Mouse (Mus musculus): ENCODE results near the gene Osgep.
"Not testable (repeated sequence)": the region's sequence is repeated elsewhere in the genome, so short reads cannot be mapped to it uniquely, and the experiment has no call there.

Osgep gene

DNA sequence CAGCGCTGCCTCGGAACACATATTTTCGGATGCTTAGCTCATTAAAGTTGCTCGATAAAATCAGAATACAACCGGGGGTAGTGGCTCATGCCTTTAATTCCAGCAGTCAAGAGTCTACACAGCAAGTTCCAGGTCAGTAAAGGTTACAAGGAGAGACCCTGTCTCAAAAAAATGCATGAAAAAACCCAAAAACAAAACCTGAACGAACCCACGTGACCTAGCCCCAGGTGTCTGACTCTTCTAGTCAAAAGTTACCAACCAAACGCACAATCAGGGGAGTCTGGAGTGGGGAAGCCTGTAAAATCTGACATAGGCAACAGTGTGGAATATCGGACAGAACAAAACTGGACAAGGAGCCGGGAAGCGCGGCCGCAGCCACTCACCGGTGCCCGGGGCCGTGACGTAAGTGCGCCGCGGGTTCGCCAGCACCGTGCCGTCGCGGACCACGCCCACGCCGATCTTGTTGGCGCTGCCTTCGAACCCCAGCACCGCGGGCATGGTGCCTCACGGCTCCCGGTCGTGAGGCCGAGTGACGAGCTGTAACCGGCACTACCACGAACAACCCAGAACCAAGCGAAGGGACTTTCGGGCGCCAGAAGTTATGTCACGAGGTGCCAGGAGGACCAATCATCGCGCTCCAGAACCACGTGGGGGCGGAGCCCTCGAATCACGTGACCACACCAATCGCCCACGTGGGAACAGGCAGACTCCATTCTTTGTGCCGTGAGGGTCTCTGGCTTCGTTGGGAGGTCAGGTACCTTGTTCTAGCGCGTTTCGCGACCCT lies at the start of gene Osgep, which contains the start of gene Apex1:
Gene Osgep, minus strand, starts transcription at position 613 of the 784 bp plus-strand sequence.
Gene Apex1, plus strand, starts transcription at position 688 of the 784 bp plus-strand sequence.
- DNase-seq: peak; percentile 98 to 99

DNA sequence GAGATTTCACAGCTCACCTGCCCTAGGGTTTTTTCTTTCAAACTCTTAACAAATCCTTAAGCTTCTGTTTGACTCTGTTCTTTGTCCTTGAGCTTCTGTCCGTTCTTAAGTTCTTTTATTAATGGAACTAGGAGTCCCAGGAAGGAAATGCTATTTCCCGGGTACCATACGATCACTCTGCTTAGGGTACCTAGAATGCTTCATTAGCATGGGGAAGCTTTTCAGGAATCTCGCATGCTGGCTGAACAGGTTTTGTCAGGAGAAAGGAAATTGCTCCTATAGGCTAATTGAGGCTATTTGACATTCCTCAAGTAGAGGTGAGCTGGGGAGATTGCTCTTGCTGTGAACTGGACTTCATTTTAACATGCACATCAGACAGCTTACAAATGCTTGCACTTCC lies 49.0 kb upstream of the Osgep start:
- no peak for DNase-seq

- DNase-seq: not testable (repeated sequence)
Measured at GRCm38 (mm10) chr14:50973054-50973453, 48.4 kb upstream of the Osgep start.

GRCm38 (mm10) chr14:50970822-50971221 lies 46.1 kb upstream of the Osgep start:
- DNase-seq: no peak

- no peak for DNase-seq
Measured at GRCm38 (mm10) chr14:50969558-50970544, 45.2 kb upstream of the Osgep start.

DNA sequence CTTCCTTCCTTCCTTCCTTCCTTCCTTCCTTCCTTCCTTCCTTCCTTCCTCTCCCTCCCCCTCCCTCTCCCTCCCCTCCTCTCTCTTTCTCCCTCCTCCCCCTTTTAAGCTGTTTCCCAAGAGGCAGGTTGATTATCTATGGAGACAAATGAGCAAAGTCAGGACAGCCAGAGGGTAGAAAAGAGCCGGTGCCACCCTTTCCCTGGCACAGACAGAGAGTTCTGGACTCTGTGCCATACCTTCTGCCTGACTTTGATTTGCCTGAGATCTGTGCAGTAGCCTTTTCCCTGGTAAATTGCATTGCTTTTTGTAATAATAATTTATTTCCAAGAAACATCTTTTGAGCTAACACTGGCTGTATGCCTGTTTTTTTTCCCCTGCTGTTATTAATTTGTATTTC lies 44.3 kb upstream of the Osgep start:
- DNase-seq: no peak

DNA sequence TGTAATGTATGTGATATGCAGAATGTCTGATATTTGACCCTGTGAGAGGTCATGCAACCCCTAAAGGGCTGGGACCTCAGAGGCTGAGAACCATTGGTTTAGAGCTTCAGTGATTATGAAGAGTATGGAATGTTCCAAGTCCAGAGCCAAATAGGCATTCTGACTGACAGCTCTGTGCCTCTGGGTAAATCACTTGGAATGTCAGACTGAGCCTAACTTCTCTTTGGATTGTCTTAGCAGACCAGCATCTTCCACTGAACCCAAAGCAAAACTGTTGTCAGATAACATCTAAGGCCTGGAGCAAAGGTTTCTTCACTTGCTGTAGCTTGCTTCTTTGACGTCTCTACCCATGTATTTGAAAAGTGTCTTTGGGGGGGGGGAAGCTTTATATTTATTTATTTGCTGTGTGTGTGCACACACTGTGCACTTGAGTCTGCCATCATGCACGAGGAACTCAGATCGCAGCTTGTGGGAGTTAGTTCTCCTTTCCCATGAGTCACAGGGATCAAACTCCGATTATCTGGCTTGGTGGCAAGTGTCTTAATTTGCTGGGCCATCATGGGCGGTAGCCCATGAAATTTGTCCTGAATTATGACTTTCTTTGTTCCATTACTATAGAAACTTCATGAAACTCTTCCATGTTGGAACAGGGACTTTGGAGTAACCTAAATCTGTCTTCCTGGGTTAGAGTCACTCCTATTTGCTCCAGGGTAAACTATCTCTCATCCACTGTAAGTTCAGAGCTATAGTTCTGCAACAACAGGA lies 43.7 kb upstream of the Osgep start:
- no peak for DNase-seq

- DNase-seq: not testable (repeated sequence)
Measured at GRCm38 (mm10) chr14:50958289-50958995, 33.7 kb upstream of the Osgep start.

- not testable (repeated sequence) for DNase-seq
Measured at GRCm38 (mm10) chr14:50957146-50957545, 32.5 kb upstream of the Osgep start.

GRCm38 (mm10) chr14:50956724-50957123 lies 32.0 kb upstream of the Osgep start:
- DNase-seq: not testable (repeated sequence)

DNA sequence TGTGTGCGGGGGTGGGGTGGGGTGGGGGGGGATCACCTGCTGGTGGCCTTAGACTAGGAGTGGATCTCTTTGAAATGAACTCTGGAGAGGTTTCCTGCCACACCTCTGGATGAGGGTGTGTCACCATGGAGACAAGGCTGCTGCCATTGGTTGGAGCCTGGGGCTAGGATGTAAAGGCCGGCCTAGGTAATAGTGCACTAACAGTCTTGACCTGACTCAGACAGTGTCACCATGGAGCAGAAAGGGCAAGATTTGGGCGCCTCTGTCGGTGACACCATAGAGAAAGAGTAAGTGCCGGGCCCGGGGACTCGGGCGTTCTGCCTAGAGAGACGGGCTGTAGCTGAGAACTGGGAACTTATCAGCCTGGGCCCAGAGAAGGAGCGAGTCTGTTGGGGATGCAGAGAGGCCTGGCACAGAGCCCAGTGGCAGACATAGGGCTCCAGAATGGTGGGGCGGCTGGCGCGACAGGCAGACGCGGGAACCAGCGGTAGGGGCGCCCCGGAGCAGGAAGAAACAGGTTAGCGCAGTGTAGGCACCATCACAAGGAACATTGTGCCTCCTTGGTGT lies 31.3 kb upstream of the Osgep start, which contains the start of gene Pnp2:
Gene Pnp2, plus strand, starts transcription at position 51 of the 567 bp plus-strand sequence.
- DNase-seq: peak; percentile 72 to 82

DNA sequence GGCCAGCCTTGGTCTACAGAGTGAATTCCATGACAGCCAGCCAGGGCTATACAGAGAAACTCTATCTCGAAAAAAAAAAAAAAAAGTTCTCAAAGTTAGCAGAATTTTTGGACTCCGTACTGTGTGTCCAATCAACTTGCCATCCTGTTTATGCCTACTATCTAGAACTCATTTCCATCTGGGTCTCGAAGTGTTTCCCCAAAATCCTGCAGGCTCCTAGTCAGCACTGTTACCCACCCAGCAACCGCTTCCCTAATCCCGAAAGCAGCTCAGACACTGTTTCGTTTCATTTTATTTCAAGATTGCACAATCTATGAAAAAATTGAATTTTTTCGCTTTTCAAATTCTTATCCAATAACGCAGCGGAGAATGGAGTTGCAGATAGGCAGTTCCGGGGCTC lies 30.8 kb upstream of the Osgep start:
- DNase-seq: no peak

- not testable (repeated sequence) for DNase-seq
Measured at GRCm38 (mm10) chr14:50945526-50945925, 20.8 kb upstream of the Osgep start.

- not testable (repeated sequence) for DNase-seq
Measured at GRCm38 (mm10) chr14:50945081-50945480, 20.4 kb upstream of the Osgep start.

- DNase-seq: not testable (repeated sequence)
Measured at GRCm38 (mm10) chr14:50944668-50945033, 20.0 kb upstream of the Osgep start.

DNA sequence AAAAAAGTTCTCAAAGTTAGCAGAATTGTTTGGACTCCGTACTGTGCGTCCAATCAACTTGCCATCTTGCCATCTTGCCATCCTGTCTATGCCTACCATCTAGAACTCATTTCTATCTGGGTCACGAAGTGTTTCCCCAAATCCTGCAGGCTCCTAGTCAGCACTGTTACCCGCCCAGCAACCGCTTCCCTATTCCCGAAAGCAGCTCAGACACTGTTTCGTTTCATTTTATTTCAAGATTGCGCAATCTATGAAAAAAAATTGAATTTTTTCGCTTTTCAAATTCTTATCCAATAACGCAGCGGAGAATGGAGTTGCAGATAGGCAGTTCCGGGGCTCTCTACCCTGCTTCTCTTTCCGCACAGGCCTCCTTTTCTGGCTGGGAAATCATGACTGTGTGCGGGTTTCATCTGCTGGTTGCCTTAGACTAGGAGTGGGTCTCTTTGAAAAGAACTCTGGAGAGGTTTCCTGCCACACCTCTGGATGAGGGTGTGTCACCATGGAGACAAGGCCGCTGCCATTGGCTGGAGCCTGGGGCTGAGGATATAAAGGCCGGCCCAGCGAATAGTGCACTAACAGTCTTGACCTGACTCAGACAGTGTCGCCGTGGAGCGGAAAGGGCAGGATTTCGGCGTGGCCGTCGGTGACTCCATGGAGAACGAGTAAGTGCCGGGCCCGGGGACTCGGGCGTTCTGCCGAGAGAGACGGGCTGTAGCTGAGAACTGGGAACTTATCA lies 19.4 kb upstream of the Osgep start, which contains the start of gene Gm49342:
Gene Gm49342, plus strand, starts transcription at position 586 of the 736 bp plus-strand sequence.
- DNase-seq: peak; percentile 93 to 97

- no peak for DNase-seq
Measured at GRCm38 (mm10) chr14:50938940-50939339, 14.2 kb upstream of the Osgep start.

DNA sequence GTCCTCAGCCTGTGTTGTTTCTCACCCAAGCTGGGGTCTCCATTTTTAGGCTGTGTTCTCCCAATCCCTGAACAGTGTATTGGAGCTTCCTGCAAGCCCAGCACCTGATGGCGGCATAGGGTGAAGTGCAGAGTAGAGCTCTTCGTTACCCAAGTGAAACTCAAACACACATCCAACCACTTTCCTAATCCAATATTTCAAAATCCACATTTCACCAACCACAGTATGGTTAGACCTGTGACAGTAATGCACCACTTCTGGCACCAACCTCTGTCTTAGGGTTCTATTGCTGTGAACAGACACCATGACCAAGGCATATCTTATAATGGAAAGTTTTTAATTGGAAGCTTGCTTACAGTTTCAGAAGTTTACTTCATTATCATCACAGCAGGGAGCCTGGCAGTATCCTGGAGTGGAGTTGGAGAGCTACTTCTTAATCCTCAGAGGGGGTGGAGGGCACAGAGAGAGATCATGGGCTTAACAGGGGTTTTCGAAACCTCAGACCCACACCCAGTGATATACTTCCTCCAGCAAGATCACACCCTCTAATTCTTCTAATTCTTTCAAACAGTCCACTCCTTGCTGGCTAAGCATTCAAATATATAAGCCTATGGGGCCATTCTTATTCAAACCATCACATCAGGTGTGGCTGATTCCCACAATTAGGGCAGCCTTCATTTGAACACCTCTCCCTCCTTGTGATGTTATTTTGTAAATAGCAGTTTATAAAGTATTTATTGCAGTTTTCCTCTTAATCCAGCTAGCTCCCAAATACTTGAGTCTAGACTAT lies 13.6 kb upstream of the Osgep start:
- DNase-seq: no peak

DNA sequence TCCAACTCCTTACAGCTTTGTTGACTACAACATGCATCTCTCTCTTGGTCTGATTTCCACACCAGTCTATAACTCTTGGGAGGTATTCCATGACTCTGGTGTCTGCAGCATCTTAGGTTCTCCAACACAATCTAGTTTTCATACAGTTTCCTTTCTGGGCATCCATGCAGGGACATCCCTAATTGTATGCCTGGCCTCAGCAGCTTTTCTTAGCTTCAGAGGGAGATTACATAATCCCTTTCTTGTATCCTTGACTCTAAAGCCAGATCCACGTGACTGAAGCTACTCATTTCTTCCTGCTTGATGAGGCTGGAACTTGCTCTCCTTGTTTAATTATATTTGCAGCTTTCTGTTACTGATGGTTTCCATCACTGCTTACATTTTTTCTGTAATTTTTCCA lies 12.0 kb upstream of the Osgep start:
- no peak for DNase-seq

DNA sequence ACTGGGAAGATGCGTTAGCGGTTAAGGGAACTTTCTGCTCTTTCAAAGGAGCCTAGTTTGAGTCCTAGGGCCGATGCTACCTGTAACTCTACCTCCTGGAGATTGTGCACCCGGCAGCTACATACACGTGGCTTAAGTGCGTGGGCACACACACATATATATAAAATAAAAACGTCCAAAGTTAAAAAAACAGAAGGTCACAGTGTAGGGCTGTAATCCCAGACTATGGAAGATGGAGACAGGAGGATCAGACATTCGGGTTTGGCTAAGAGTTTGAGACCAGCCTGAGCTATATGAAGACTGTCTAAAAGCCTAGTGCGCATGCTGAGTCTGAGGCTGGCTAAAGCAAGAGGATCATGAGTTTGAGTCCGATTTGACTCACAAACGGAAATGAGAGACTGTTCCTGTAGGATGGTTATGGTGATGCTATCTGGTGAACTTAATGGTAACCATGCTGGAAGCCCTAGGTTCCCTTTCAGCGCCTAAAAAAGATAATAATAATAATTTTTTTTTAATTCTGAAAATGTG lies 6.9 kb upstream of the Osgep start:
- DNase-seq: no peak
